Mouse (Mus musculus) urinary bladder, postnatal 10 days (tissue): ENCODE results near the gene Prdm2.

Source experiments
- DNase-seq: peaks from one replicate; pipeline ENCODE4 v3.0.0; 2022; ENCODE audit warnings: low spot score

Gene Prdm2

GRCm38 (mm10) chr4:143106566-143106965 lies 106.2 kb downstream of the Prdm2 start:
- DNase-seq = no peak

GRCm38 (mm10) chr4:143104739-143105138 lies 108.1 kb downstream of the Prdm2 start:
- DNase-seq = no peak

GRCm38 (mm10) chr4:143103811-143104210 lies 109.0 kb downstream of the Prdm2 start:
- no peak for DNase-seq

GRCm38 (mm10) chr4:143100157-143100556 lies 112.6 kb downstream of the Prdm2 start:
- DNase-seq = no peak

- DNase-seq = no peak
These were observed 113.3 kb downstream of the Prdm2 start for GRCm38 (mm10) chr4:143099288-143100039.

- DNase-seq = no peak
These were observed 120.6 kb downstream of the Prdm2 start for GRCm38 (mm10) chr4:143092082-143092701.

- DNase-seq = no peak
These were observed 122.2 kb downstream of the Prdm2 start for GRCm38 (mm10) chr4:143090551-143090950.

GRCm38 (mm10) chr4:143074071-143074765 lies 138.6 kb downstream of the Prdm2 start:
- DNase-seq = no peak

- no peak for DNase-seq
These were observed 141.0 kb downstream of the Prdm2 start for GRCm38 (mm10) chr4:143071791-143072190.

GRCm38 (mm10) chr4:143067006-143067405 lies 145.8 kb downstream of the Prdm2 start:
- no peak for DNase-seq

- no peak for DNase-seq
These were observed 153.9 kb downstream of the Prdm2 start for GRCm38 (mm10) chr4:143058765-143059344.
